ENCODE assay signal across 8 mouse cellular contexts in the genomic region with DNA sequence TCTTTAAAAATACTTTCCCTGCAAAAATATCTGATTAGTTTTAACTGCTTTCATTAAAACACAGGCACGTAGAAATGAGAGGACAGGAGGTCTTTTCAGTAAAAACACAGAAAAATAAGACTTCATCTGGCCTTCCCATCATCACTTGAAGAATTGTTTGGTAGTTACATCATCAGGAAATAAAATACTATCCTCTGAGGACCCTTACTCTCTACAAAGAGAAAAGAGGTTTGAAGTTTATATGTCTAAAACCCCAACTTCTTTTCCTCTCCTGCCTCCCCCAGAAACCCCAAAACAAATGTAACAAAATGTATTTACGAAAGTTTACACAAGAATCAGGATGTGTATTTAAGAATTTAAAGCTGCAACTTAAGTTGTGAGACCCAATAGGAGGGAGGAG. TPM values are rescaled to one million over a fixed set of nuclear protein-coding genes. Genes with fewer than 3 reads are reported as not detected.
A peak's percentile ranks its signal among the peaks of the same experiment; 100 is the strongest.
DNase-seq lines count a peak whose midpoint lies in the region; ATAC-seq and TF ChIP-seq lines count a peak whose summit lies in the region.

No protein-coding gene starts in this region.

- peak overlapping the region; percentile 80 for H3K27ac ChIP-seq in embryonic facial prominence, embryonic 15.5 days (replicated peaks)
- peak overlapping the region; percentile 85; the same call in 1 of the 2 replicates for H3K27ac ChIP-seq in intestine, postnatal 0 days (ENCODE audit: low read depth, low read length)
- no peak overlapping the region for H3K27ac ChIP-seq in neural tube, embryonic 14.5 days (ENCODE audit: low read depth, low read length)

- no peaks in the 10 kb centered on the region for H3K36me3 ChIP-seq in embryonic facial prominence, embryonic 15.5 days
- no peaks in the 10 kb centered on the region for H3K36me3 ChIP-seq in intestine, postnatal 0 days (ENCODE audit: control insufficient read depth, insufficient read depth)
- no peaks in the 10 kb centered on the region for H3K36me3 ChIP-seq in neural tube, embryonic 14.5 days (ENCODE audit: control insufficient read depth, insufficient read depth, low read length)

- no peak for ATAC-seq in embryonic facial prominence, embryonic 15.5 days (ENCODE audit: insufficient number of reproducible peaks, low FRiP score, low TSS enrichment, low read depth)
- ATAC-seq in intestine, postnatal 0 days = no peak
- no peak for ATAC-seq in neural tube, embryonic 14.5 days (ENCODE audit: low read depth)

- 55% methylated on average over 2 of the region's 2 CpGs for WGBS in lung, adult 2 months
- 41% methylated on average over 2 of the region's 2 CpGs for WGBS in embryonic facial prominence, embryonic 15.5 days
- 49% methylated on average over 2 of the region's 2 CpGs for WGBS in intestine, postnatal 0 days
- WGBS in neural tube, embryonic 14.5 days = 58% methylated on average over 2 of the region's 2 CpGs

- peak overlapping the region; percentile 82 for H3K9ac ChIP-seq in embryonic facial prominence, embryonic 15.5 days
- H3K9ac ChIP-seq in intestine, postnatal 0 days (ENCODE audit: low read depth, low read length) = peak overlapping the region; percentile 89
- H3K9ac ChIP-seq in neural tube, embryonic 14.5 days (replicated peaks; ENCODE audit: low read depth, low read length) = peak overlapping the region; percentile 72

- TF ChIP-seq POLR2A in lung, adult 2 months (IDR thresholded peaks at IDR 0.05; ENCODE audit: borderline replicate concordance, extremely low read depth, low read depth, low read length) = no peak

- H3K4me2 ChIP-seq in embryonic facial prominence, embryonic 15.5 days (replicated peaks) = peak overlapping the region; percentile 86
- H3K4me2 ChIP-seq in intestine, postnatal 0 days (replicated peaks; ENCODE audit: low read depth) = peak overlapping the region; percentile 83
- peak overlapping the region; percentile 82 for H3K4me2 ChIP-seq in neural tube, embryonic 14.5 days (ENCODE audit: low read depth, low read length)

- H3K4me1 ChIP-seq in lung, adult 2 months (ENCODE audit: control insufficient read depth, insufficient read depth, low read length) = peaks cover 23% of the 10 kb centered on the region
- H3K4me1 ChIP-seq in embryonic facial prominence, embryonic 15.5 days = peaks cover 12% of the 10 kb centered on the region; the same call in 1 of the 2 replicates
- H3K4me1 ChIP-seq in intestine, postnatal 0 days (replicated peaks; ENCODE audit: control insufficient read depth, insufficient read depth, low read length) = peaks cover 5% of the 10 kb centered on the region
- no peaks in the 10 kb centered on the region for H3K4me1 ChIP-seq in neural tube, embryonic 14.5 days (ENCODE audit: control insufficient read depth, insufficient read depth, low read length)

- DNase-seq in lung, adult 2 months = no peak
- no peak for DNase-seq in lung, adult 18-20 months
- no peak for DNase-seq in spleen, adult 18-20 months
- DNase-seq in urinary bladder, adult 2 months (ENCODE audit: low spot score) = no peak
- no peak for DNase-seq in embryo, embryonic 11 days

- H3K27me3 ChIP-seq in embryonic facial prominence, embryonic 15.5 days = no peaks in the 10 kb centered on the region
- no peaks in the 10 kb centered on the region for H3K27me3 ChIP-seq in intestine, postnatal 0 days (replicated peaks; ENCODE audit: control insufficient read depth, insufficient read depth, low read length)
- H3K27me3 ChIP-seq in neural tube, embryonic 14.5 days (ENCODE audit: control insufficient read depth, insufficient read depth, low read length) = no peaks in the 10 kb centered on the region

- TF ChIP-seq CTCF in lung, adult 2 months (IDR thresholded peaks at IDR 0.05; ENCODE audit: insufficient read depth, low read length) = no peak
- no peak for TF ChIP-seq CTCF in intestine, postnatal 0 days (IDR thresholded peaks at IDR 0.05; ENCODE audit: low read depth)

- H3K4me3 ChIP-seq in lung, adult 2 months (replicated peaks; ENCODE audit: extremely low read depth, low read depth, low read length) = peak overlapping the region; percentile 88
- H3K4me3 ChIP-seq in embryonic facial prominence, embryonic 15.5 days (replicated peaks) = peak overlapping the region; percentile 77
- H3K4me3 ChIP-seq in intestine, postnatal 0 days (ENCODE audit: low read depth, low read length) = peak overlapping the region; percentile 83
- H3K4me3 ChIP-seq in neural tube, embryonic 14.5 days (ENCODE audit: low read depth, low read length) = peak overlapping the region; percentile 66

- H3K9me3 ChIP-seq in embryonic facial prominence, embryonic 15.5 days (replicated peaks) = no peaks in the 10 kb centered on the region
- H3K9me3 ChIP-seq in intestine, postnatal 0 days (ENCODE audit: control insufficient read depth) = no peaks in the 10 kb centered on the region
- no peaks in the 10 kb centered on the region for H3K9me3 ChIP-seq in neural tube, embryonic 14.5 days (ENCODE audit: control insufficient read depth, low read length)

RNA-seq across cellular contexts. Expression of gene Cmss1, which starts 58.1 kb away (rescaled TPM):
- 8.0 TPM in 2 replicates for polyA plus RNA-seq in lung, adult 2 months (2012; rRNA removed)
- polyA plus RNA-seq in embryonic facial prominence, embryonic 15.5 days (2015; fragmentation: Nextera tagmentation; extraction: Ambion mirVana) = 43.2 and 48.3 TPM in 2 replicates
- polyA plus RNA-seq in intestine, postnatal 0 days (2015; fragmentation: Nextera tagmentation; extraction: Ambion mirVana) = 19.1 and 19.9 TPM in 2 replicates
- polyA plus RNA-seq in neural tube, embryonic 14.5 days (2014; fragmentation: Nextera tagmentation; extraction: Ambion mirVana) = 35.7 and 38.3 TPM in 2 replicates
- 3.6 and 6.4 TPM in 2 replicates for polyA plus RNA-seq in urinary bladder, adult 2 months (2012; rRNA removed)
